Mouse (Mus musculus): ENCODE data around the gene Mnx1. TPM values are rescaled to one million over a fixed set of nuclear protein-coding genes. Genes with fewer than 3 reads are reported as not detected.

Mnx1 gene
- total RNA-seq, 2 experiments from 2014 or later: not detected

Other genes starting within 250 kb of the Mnx1 start
- gene Lmbr1, start 100.1 kb downstream of the Mnx1 start, total RNA-seq (2014; fragmentation: Nextera tagmentation): 1.4 and 1.7 TPM in 2 replicates
- 6.2 and 10.0 TPM in 2 replicates for gene Lmbr1, start 100.1 kb downstream of the Mnx1 start, total RNA-seq (2017)
- gene Nom1, start 43.8 kb downstream of the Mnx1 start, total RNA-seq (2014; fragmentation: Nextera tagmentation): 17.5 and 19.8 TPM in 2 replicates
- 23.2 and 38.0 TPM in 2 replicates for gene Nom1, start 43.8 kb downstream of the Mnx1 start, total RNA-seq (2017)
- 31.6 and 34.4 TPM in 2 replicates for gene Ube3c, start 90.8 kb upstream of the Mnx1 start, total RNA-seq (2014; fragmentation: Nextera tagmentation)
- gene Ube3c, start 90.8 kb upstream of the Mnx1 start, total RNA-seq (2017): 42.0 and 42.4 TPM in 2 replicates

All from megakaryocyte-erythroid progenitor cell, adult 5-6 weeks (primary cell).